Mouse (Mus musculus): ENCODE results near the gene Olfr78. TPM values are rescaled to one million over a fixed set of nuclear protein-coding genes. Genes with fewer than 3 reads are reported as not detected.

Olfr78 gene
- total RNA-seq, 1 experiment: not detected

GRCm38 (mm10) chr7:102698461-102698860 lies 60.8 kb downstream of the Olfr78 start:
- DNase-seq (ENCODE audit: low read depth, low spot score): no peak
- no peak overlapping the region for H3K4me3 ChIP-seq (ENCODE audit: insufficient read depth in 1 of 2, low read depth in 1 of 2, low read length in 2 of 2, poor library complexity in 1 of 2, severe bottlenecking in 1 of 2)
- H3K27ac ChIP-seq (ENCODE audit: insufficient read depth, low read depth, low read length, poor library complexity, severe bottlenecking): no peak overlapping the region
- H3K36me3 ChIP-seq (ENCODE audit: control insufficient read depth, insufficient read depth, low read length, poor library complexity, severe bottlenecking): no peaks in the 10 kb centered on the region
- H3K4me1 ChIP-seq (ENCODE audit: control insufficient read depth in 2 of 2, insufficient read depth in 2 of 2, low read length in 2 of 2, poor library complexity in 1 of 2): no peaks in the 10 kb centered on the region
- TF ChIP-seq ZNF384 (IDR thresholded peaks at IDR 0.05; ENCODE audit: low read depth, low read length) (no peak), HCFC1 (IDR thresholded peaks at IDR 0.05; ENCODE audit: borderline replicate concordance, insufficient read depth, low read length) (no peak), CHD2 (IDR thresholded peaks at IDR 0.05; ENCODE audit: low read depth, low read length) (no peak), ZC3H11A (IDR thresholded peaks at IDR 0.05; ENCODE audit: borderline replicate concordance, low read depth, low read length) (no peak), MAFK (IDR thresholded peaks at IDR 0.05; ENCODE audit: insufficient read depth, low read depth, low read length) (no peak)
- no peaks in the 10 kb centered on the region for H3K9me3 ChIP-seq (ENCODE audit: control insufficient read depth, insufficient read depth, low read depth, low read length)
- in situ Hi-C loops (cut with MboI; ENCODE audit: low sequenced_read_pairs in 2 of 2, unreplicated experiment in 2 of 2): no loop called here
- H3K9ac ChIP-seq (ENCODE audit: insufficient read depth, low read depth, low read length, poor library complexity, severe bottlenecking): no peak overlapping the region

GRCm38 (mm10) chr7:102695358-102696125 lies 63.7 kb downstream of the Olfr78 start, which contains the start of gene Olfr557:
Gene Olfr557 (plus strand): TSS chr7:102695910.
- Histone ChIP-seq H3K36me3 (ENCODE audit: control insufficient read depth, insufficient read depth, low read length, poor library complexity, severe bottlenecking) (no peaks in the 10 kb centered on the region), H3K27ac (ENCODE audit: insufficient read depth, low read depth, low read length, poor library complexity, severe bottlenecking) (no peak within 1 kb of the TSS), H3K9me3 (ENCODE audit: control insufficient read depth, insufficient read depth, low read depth, low read length) (no peaks in the 10 kb centered on the region), H3K9ac (ENCODE audit: insufficient read depth, low read depth, low read length, poor library complexity, severe bottlenecking) (no peak within 1 kb of the TSS), H3K4me1 (ENCODE audit: control insufficient read depth in 2 of 2, insufficient read depth in 2 of 2, low read length in 2 of 2, poor library complexity in 1 of 2) (no peaks in the 10 kb centered on the region), H3K4me3 (ENCODE audit: insufficient read depth in 1 of 2, low read depth in 1 of 2, low read length in 2 of 2, poor library complexity in 1 of 2, severe bottlenecking in 1 of 2) (no peak within 1 kb of the TSS)
- in situ Hi-C loops (cut with MboI; ENCODE audit: low sequenced_read_pairs in 2 of 2, unreplicated experiment in 2 of 2): no loop called here
- peak; percentile 54 for DNase-seq (ENCODE audit: low read depth, low spot score)
- TF ChIP-seq CHD2 (IDR thresholded peaks at IDR 0.05; ENCODE audit: low read depth, low read length) (no peak), ZNF384 (IDR thresholded peaks at IDR 0.05; ENCODE audit: low read depth, low read length) (no peak), ZC3H11A (IDR thresholded peaks at IDR 0.05; ENCODE audit: borderline replicate concordance, low read depth, low read length) (no peak; the same call in 1 of the 2 replicates), MAFK (IDR thresholded peaks at IDR 0.05; ENCODE audit: insufficient read depth, low read depth, low read length) (no peak), HCFC1 (IDR thresholded peaks at IDR 0.05; ENCODE audit: borderline replicate concordance, insufficient read depth, low read length) (no peak)

Other genes starting within 250 kb of the Olfr78 start
- gene Olfr547, start 224.7 kb downstream of the Olfr78 start, total RNA-seq (2012; rRNA removed): not detected in 2 replicates
- not detected in 2 replicates for gene Olfr548-ps1, start 218.6 kb downstream of the Olfr78 start, total RNA-seq (2012; rRNA removed)
- not detected in 2 replicates for gene Olfr549, start 209.6 kb downstream of the Olfr78 start, total RNA-seq (2012; rRNA removed)
- 6.2 and 7.5 TPM in 2 replicates for gene Trim21, start 194.0 kb downstream of the Olfr78 start, total RNA-seq (2012; rRNA removed)
- gene Olfr550, start 188.0 kb downstream of the Olfr78 start, total RNA-seq (2012; rRNA removed): not detected in 2 replicates
- gene Olfr551, start 167.6 kb downstream of the Olfr78 start, total RNA-seq (2012; rRNA removed): not detected in 2 replicates
- not detected in 2 replicates for gene Olfr552, start 161.7 kb downstream of the Olfr78 start, total RNA-seq (2012; rRNA removed)
- gene Olfr553, start 141.3 kb downstream of the Olfr78 start, total RNA-seq (2012; rRNA removed): not detected in 2 replicates
- not detected in 2 replicates for gene Olfr554, start 121.0 kb downstream of the Olfr78 start, total RNA-seq (2012; rRNA removed)
- not detected in 2 replicates for gene Olfr555, start 100.6 kb downstream of the Olfr78 start, total RNA-seq (2012; rRNA removed)
- gene Olfr556, start 94.6 kb downstream of the Olfr78 start, total RNA-seq (2012; rRNA removed): not detected in 2 replicates
- 3.1 and 3.9 TPM in 2 replicates for gene Trim68, start 72.1 kb downstream of the Olfr78 start, total RNA-seq (2012; rRNA removed)
- gene Olfr557, start 63.6 kb downstream of the Olfr78 start, total RNA-seq (2012; rRNA removed): not detected in 2 replicates
- gene Olfr558, start 57.3 kb downstream of the Olfr78 start, total RNA-seq (2012; rRNA removed): not detected in 2 replicates
- not detected in 2 replicates for gene Olfr33, start 40.4 kb downstream of the Olfr78 start, total RNA-seq (2012; rRNA removed)
- not detected in 2 replicates for gene Olfr559, start 32.0 kb downstream of the Olfr78 start, total RNA-seq (2012; rRNA removed)
- gene Olfr560, start 105 bp downstream of the Olfr78 start, total RNA-seq (2012; rRNA removed): not detected in 2 replicates
- gene Olfr561, start 11.8 kb upstream of the Olfr78 start, total RNA-seq (2012; rRNA removed): not detected in 2 replicates
- gene Olfr564, start 44.0 kb upstream of the Olfr78 start, total RNA-seq (2012; rRNA removed): not detected in 2 replicates
- gene Olfr566, start 99.3 kb upstream of the Olfr78 start, total RNA-seq (2012; rRNA removed): not detected in 2 replicates
- gene Olfr568, start 117.7 kb upstream of the Olfr78 start, total RNA-seq (2012; rRNA removed): not detected in 2 replicates
- not detected in 2 replicates for gene Olfr569, start 131.4 kb upstream of the Olfr78 start, total RNA-seq (2012; rRNA removed)
- not detected in 2 replicates for gene Olfr570, start 135.1 kb upstream of the Olfr78 start, total RNA-seq (2012; rRNA removed)
- not detected in 2 replicates for gene Olfr571, start 158.1 kb upstream of the Olfr78 start, total RNA-seq (2012; rRNA removed)
- gene Olfr572, start 164.9 kb upstream of the Olfr78 start, total RNA-seq (2012; rRNA removed): not detected in 2 replicates
- not detected in 2 replicates for gene Olfr573-ps1, start 183.1 kb upstream of the Olfr78 start, total RNA-seq (2012; rRNA removed)
- not detected in 2 replicates for gene Olfr574, start 189.0 kb upstream of the Olfr78 start, total RNA-seq (2012; rRNA removed)
- not detected in 2 replicates for gene Olfr575, start 199.3 kb upstream of the Olfr78 start, total RNA-seq (2012; rRNA removed)
- gene Olfr576, start 203.2 kb upstream of the Olfr78 start, total RNA-seq (2012; rRNA removed): not detected in 2 replicates
- gene Olfr577, start 216.5 kb upstream of the Olfr78 start, total RNA-seq (2012; rRNA removed): not detected in 2 replicates
- gene Olfr578, start 229.9 kb upstream of the Olfr78 start, total RNA-seq (2012; rRNA removed): not detected in 2 replicates

Data from ES-E14 (cell line).